Mouse (Mus musculus) ES-E14 (cell line): ENCODE results near the gene Samd10. TPM values are rescaled to one million over a fixed set of nuclear protein-coding genes. Genes with fewer than 3 reads are reported as not detected.

Source experiments
- DNase-seq: peaks from one replicate; pipeline ENCODE4 v3.0.0-alpha.2; 2013; ENCODE audit warnings: low read depth, low spot score
- H3K27ac ChIP-seq: 2 replicates; pipeline ENCODE4 v1.5.1; 2012; ENCODE audit warnings: low read depth, mild to moderate bottlenecking, low read length, moderate library complexity, mixed read lengths; ENCODE audit not compliant: poor library complexity, insufficient read depth, severe bottlenecking
- H3K36me3 ChIP-seq: 2 replicates; pipeline ENCODE4 v1.6.1; 2012; ENCODE audit warnings: mild to moderate bottlenecking, low read length, moderate library complexity, mixed read lengths; ENCODE audit not compliant: control insufficient read depth, poor library complexity, insufficient read depth, severe bottlenecking
- H3K4me1 ChIP-seq, 2 experiments: fragments of 150-350 bp in 1 of 2; sonication (generic) in 1 of 2; 2 replicates each; pipeline ENCODE4 v1.6.1; 2012; ENCODE audit warnings: low read length in 2 of 2, mild to moderate bottlenecking in 1 of 2, mixed read lengths in 1 of 2; ENCODE audit not compliant: control insufficient read depth in 2 of 2, insufficient read depth in 2 of 2, poor library complexity in 1 of 2
- H3K4me3 ChIP-seq, 2 experiments: fragments of 150-350 bp in 1 of 2; sonication (generic) in 1 of 2; 2 replicates each; pipeline ENCODE4 v1.5.1; 2012; ENCODE audit warnings: low read length in 2 of 2, low read depth in 1 of 2, mild to moderate bottlenecking in 1 of 2, mixed read lengths in 1 of 2; ENCODE audit not compliant: insufficient read depth in 1 of 2, poor library complexity in 1 of 2, severe bottlenecking in 1 of 2
- H3K9ac ChIP-seq: 2 replicates; pipeline ENCODE4 v1.6.1; 2012; ENCODE audit warnings: low read depth, mild to moderate bottlenecking, low read length, mixed read lengths; ENCODE audit not compliant: poor library complexity, insufficient read depth, severe bottlenecking
- H3K9me3 ChIP-seq: fragments of 150-350 bp; sonication (generic); 2 replicates; pipeline ENCODE4 v1.6.1; 2012; ENCODE audit warnings: low read depth, mild to moderate bottlenecking, low read length; ENCODE audit not compliant: control insufficient read depth, insufficient read depth
- CHD2 ChIP-seq: IDR thresholded peaks from 2 replicates; pipeline ENCODE4 v1.6.1; 2014; ENCODE audit warnings: mild to moderate bottlenecking, low read depth, low read length, inconsistent platforms
- HCFC1 ChIP-seq: IDR thresholded peaks from 2 replicates; pipeline ENCODE4 v1.6.1; 2012; ENCODE audit warnings: low read length, inconsistent platforms, borderline replicate concordance; ENCODE audit not compliant: insufficient read depth
- MAFK ChIP-seq: IDR thresholded peaks from 2 replicates; pipeline ENCODE4 v1.6.1; 2014; ENCODE audit warnings: mild to moderate bottlenecking, low read depth, low read length, inconsistent platforms; ENCODE audit not compliant: insufficient read depth
- ZC3H11A ChIP-seq: IDR thresholded peaks from 2 replicates; pipeline ENCODE4 v1.6.1; 2012; ENCODE audit warnings: low read depth, mild to moderate bottlenecking, inconsistent platforms, low read length, borderline replicate concordance
- ZNF384 ChIP-seq: IDR thresholded peaks from 2 replicates; pipeline ENCODE4 v1.6.1; 2012; ENCODE audit warnings: low read depth, low read length, inconsistent platforms
- in situ Hi-C, 2 experiments: fragments of 600-800 bp; cut with MboI; formaldehyde crosslinking; loops; one replicate each; pipeline ENCODE4 v1.15.1; 2025; ENCODE audit warnings: low sequenced_read_pairs in 2 of 2, inconsistent platforms in 1 of 2; ENCODE audit not compliant: unreplicated experiment in 2 of 2
- total RNA-seq: library from RNA; depleted of rRNA; stranded (reverse); fragments of 300-350 nt; gene quantifications from 2 replicates; pipeline ENCODE4 v1.2.3, GENCODE M21; 2012

The Samd10 gene
- total RNA-seq, 1 experiment: 3.4 TPM

DNA sequence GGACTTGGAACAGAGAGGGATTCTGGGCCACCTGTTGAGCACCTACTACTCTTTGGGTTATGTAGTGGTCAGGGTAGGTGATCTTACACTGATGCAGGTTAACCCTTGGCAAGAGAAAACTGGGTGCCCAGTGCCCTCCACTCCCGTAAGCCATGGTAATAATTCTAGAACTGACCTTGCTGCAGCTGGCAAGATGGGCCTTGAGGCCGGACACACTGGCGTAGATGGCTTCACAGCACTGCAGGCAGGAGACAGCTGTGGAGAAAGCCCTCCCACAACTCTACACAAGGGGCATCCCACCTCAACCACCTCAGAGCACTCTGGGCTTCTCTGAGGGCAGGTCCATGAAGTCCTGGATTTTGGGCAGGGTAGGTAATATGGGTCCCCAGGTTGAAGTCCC lies 12.9 kb downstream of the Samd10 start:
- no peak overlapping the region for H3K9ac ChIP-seq
- no peak overlapping the region for H3K4me3 ChIP-seq
- H3K36me3 ChIP-seq: peaks cover 47% of the 10 kb centered on the region
- in situ Hi-C loops: no loop called here
- H3K9me3 ChIP-seq: no peaks in the 10 kb centered on the region
- no peak overlapping the region for H3K27ac ChIP-seq
- TF ChIP-seq CHD2: no peak
- no peak for TF ChIP-seq ZC3H11A
- no peak for TF ChIP-seq MAFK
- no peak for TF ChIP-seq ZNF384
- TF ChIP-seq HCFC1: no peak
- DNase-seq: no peak
- no peaks in the 10 kb centered on the region for H3K4me1 ChIP-seq

DNA sequence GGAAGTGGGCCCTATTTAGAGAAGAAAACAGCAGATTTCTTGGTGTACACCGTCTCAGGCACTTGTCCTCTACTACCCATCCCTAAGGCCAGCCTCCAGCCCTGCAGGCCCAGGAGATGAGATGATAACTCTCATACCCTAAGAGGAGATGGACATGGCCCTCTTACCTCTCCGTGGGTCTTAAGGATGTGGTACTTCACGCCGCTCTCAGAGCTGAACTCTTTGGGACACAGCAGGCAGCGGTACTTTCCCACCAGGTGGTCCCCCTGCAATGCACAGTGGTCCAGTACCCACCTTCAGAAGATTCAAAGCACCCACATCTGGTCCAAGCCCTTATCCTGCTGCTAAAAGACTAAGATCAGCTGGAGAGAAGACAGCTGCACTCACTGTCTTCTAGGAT lies 13.5 kb downstream of the Samd10 start:
- Histone ChIP-seq H3K9ac (no peak overlapping the region), H3K4me1 (no peaks in the 10 kb centered on the region), H3K27ac (no peak overlapping the region), H3K36me3 (peaks cover 45% of the 10 kb centered on the region), H3K9me3 (no peaks in the 10 kb centered on the region), H3K4me3 (no peak overlapping the region)
- in situ Hi-C loops: no loop called here
- TF ChIP-seq ZNF384 (no peak), ZC3H11A (no peak), CHD2 (no peak), HCFC1 (no peak), MAFK (no peak)
- DNase-seq: no peak

DNA sequence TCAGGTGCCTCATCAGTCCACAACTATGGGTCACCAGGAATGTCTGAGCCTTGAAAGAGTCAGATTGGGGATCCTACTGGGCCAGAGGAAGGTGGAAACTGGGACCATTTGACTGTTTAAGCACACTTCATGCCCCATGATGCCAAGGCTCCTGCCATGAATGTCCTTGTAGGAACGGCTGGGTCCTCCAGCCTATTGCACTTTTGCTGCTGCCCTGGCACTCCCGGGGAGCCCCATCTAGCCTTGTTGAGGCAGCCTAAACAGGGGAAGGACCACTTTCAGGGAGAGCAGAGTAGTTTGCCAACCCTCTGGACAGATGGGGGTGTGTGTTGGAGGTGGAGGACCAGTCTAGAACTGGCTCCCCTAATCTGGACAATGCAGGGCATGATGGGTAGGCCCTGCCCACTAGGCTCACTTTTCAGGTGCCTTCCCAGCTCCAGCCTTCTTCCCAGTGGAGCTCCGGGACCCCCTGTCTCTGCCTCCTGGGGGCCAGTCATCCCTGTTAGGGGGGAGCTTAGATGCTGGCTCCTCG lies 14.5 kb downstream of the Samd10 start, which contains the start of gene Uckl1:
Gene Uckl1 (minus strand): TSS at position 482 of the 532 bp plus-strand sequence.
- Histone ChIP-seq H3K9ac (no peak within 1 kb of the TSS), H3K4me3 (no peak within 1 kb of the TSS), H3K36me3 (peaks cover 37% of the 10 kb centered on the region), H3K4me1 (no peaks in the 10 kb centered on the region), H3K9me3 (no peaks in the 10 kb centered on the region), H3K27ac (no peak within 1 kb of the TSS)
- TF ChIP-seq HCFC1: no peak
- TF ChIP-seq MAFK: no peak
- no peak for TF ChIP-seq CHD2
- TF ChIP-seq ZNF384: no peak
- TF ChIP-seq ZC3H11A: no peak
- no peak for DNase-seq
- in situ Hi-C loops: no loop called here

DNA sequence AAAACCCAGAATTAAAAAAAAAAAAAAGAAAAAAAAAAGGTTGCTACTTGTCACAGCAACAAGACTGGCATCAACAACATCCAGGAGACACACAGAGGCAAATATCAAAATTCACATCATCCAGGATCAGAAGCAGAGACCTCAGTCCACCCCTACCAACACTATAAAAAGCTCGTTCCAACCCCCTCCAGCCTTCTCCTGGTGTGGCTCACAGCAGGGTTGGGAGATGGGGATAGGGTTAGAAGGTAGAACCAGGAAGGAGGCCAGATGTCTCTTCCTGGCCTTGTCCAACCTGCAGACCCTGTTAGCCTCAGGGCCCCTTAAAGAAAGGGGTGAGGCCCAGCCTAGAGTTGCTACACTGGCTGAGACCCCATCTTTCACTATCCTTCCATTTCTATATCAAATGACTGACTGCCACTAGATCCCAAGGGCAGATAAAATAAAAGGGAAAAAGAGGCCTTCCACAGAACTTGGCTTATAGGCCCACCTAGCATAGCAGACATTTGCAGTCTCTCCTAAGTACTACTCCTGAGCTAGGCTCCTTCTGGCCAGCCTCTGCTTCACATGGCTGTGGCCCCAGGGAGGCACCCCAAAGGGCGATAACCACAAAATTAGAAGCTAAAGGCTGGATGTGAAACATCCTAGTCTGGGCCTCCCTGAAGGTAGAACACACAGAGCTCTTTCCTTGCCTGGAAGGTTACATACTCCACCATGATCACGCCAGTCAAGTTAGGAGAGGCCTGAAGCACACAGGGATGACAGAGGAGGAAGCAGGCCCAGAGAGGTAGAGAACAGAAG lies 15.4 kb downstream of the Samd10 start:
- no peak for DNase-seq
- Histone ChIP-seq H3K4me3 (no peak overlapping the region), H3K27ac (no peak overlapping the region), H3K36me3 (peaks cover 31% of the 10 kb centered on the region), H3K9me3 (no peaks in the 10 kb centered on the region), H3K4me1 (no peaks in the 10 kb centered on the region), H3K9ac (no peak overlapping the region)
- in situ Hi-C loops: no loop called here
- no peak for TF ChIP-seq MAFK
- TF ChIP-seq HCFC1: no peak
- no peak for TF ChIP-seq ZNF384
